7 mouse cellular contexts compared by ENCODE assay signal in the genomic region with DNA sequence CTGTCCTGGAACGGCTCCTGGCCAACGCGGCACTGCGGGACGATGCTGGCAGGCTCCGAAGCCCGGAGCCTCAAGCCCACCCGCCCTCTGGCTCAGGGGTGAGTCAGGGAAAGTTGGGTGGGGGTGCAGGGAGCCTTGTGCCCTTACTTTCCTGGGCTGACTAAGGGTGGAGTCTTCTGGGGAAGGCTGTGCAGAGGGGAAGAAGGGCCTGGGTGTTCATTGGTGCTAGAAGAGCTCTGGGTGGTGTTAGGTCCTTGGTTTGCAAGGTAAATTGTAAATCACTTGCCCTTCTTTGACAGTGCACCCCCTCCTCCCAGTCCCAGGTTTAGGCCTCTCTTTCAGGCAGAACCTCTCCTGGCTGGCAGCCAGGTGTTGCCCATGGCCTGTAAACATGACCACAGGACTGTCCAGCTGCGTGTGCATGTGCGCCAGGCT. TPM values are rescaled to one million over a fixed set of nuclear protein-coding genes. Genes with fewer than 3 reads are reported as not detected.
DNase-seq lines count a peak whose midpoint lies in the region; ATAC-seq and TF ChIP-seq lines count a peak whose summit lies in the region.

No protein-coding gene starts in this region.

- H3K27me3 ChIP-seq in E14TG2a.4 (ENCODE audit: insufficient read depth, low read length) (no peaks in the 10 kb centered on the region), Patski (no peaks in the 10 kb centered on the region)
- H3K27me3 ChIP-seq in forebrain, embryonic 15.5 days = no peaks in the 10 kb centered on the region
- no peaks in the 10 kb centered on the region for H3K27me3 ChIP-seq in kidney, embryonic 15.5 days

- H3K4me2 ChIP-seq in forebrain, embryonic 15.5 days (replicated peaks) = 0 out of 2 replicates have a peak overlapping the region, but pooled peaks have one; percentile 11
- H3K4me2 ChIP-seq in kidney, embryonic 15.5 days = peak overlapping the region; percentile 71

- peak; percentile 74 for ATAC-seq in Patski
- peak; percentile 24 for ATAC-seq in forebrain, embryonic 15.5 days (replicated peaks)
- ATAC-seq in kidney, embryonic 15.5 days (replicated peaks; ENCODE audit: low FRiP score) = peak; percentile 50

- no peak overlapping the region for H3K27ac ChIP-seq in forebrain, embryonic 15.5 days (replicated peaks)
- peak overlapping the region; percentile 66 for H3K27ac ChIP-seq in kidney, embryonic 15.5 days

- H3K4me1 ChIP-seq in E14TG2a.4 (replicated peaks; ENCODE audit: low read depth, low read length) = peaks cover 60% of the 10 kb centered on the region
- H3K4me1 ChIP-seq in forebrain, embryonic 15.5 days = peaks cover 12% of the 10 kb centered on the region
- peaks cover 29% of the 10 kb centered on the region for H3K4me1 ChIP-seq in kidney, embryonic 15.5 days

- no peak for DNase-seq in Patski (ENCODE audit: low read depth, low spot score)
- DNase-seq in lung, postnatal 10 days = peak; percentile 48
- DNase-seq in layer of hippocampus, adult 8-10 months (ENCODE audit: low spot score in 2 of 2) = no peak
- DNase-seq in cerebellum, adult 18-20 months = no peak

- TF ChIP-seq CTCF in E14TG2a.4 (conservative IDR thresholded peaks at IDR 0.05; ENCODE audit: low read length) = no peak
- TF ChIP-seq CTCF in Patski (IDR thresholded peaks at IDR 0.05) = no peak

- CTCF ChIA-PET in Patski (lab: Charles Lee) = interaction anchor here (1.9 to 2.6 kb wide), 2 partner anchors 11 to 36 kb away, joined by 7 to 14 read pairs; no protein-coding TSS in a partner anchor

- H3K36me3 ChIP-seq in E14TG2a.4 (ENCODE audit: insufficient read depth, low read length) = peaks cover 75% of the 10 kb centered on the region
- H3K36me3 ChIP-seq in forebrain, embryonic 15.5 days = peaks cover 54% of the 10 kb centered on the region
- peaks cover 79% of the 10 kb centered on the region for H3K36me3 ChIP-seq in kidney, embryonic 15.5 days

- no peak overlapping the region for H3K9ac ChIP-seq in forebrain, embryonic 15.5 days (replicated peaks)
- H3K9ac ChIP-seq in kidney, embryonic 15.5 days = peak overlapping the region; percentile 45; the same call in 1 of the 2 replicates

- peak overlapping the region; percentile 75 for H3K4me3 ChIP-seq in E14TG2a.4 (replicated peaks; ENCODE audit: low read length)
- no peak overlapping the region for H3K4me3 ChIP-seq in forebrain, embryonic 15.5 days
- peak overlapping the region; percentile 44 for H3K4me3 ChIP-seq in kidney, embryonic 15.5 days (replicated peaks)

- 40% methylated on average over 10 of the region's 10 CpGs for WGBS in forebrain, embryonic 15.5 days
- 22% methylated on average over 10 of the region's 10 CpGs for WGBS in kidney, embryonic 15.5 days

- POLR2A ChIA-PET in Patski (lab: Charles Lee) = interaction anchor here (0.5 to 3.0 kb wide), 6 partner anchors 10 to 37 kb away, joined by 3 to 12 read pairs (median 3); partner anchors contain the start of gene Tnks1bp1

- H3K9me3 ChIP-seq in E14TG2a.4 (ENCODE audit: low read length) = no peaks in the 10 kb centered on the region
- no peaks in the 10 kb centered on the region for H3K9me3 ChIP-seq in forebrain, embryonic 15.5 days
- H3K9me3 ChIP-seq in kidney, embryonic 15.5 days (replicated peaks) = no peaks in the 10 kb centered on the region

- in situ Hi-C loops in Patski (cut with MboI; ENCODE audit: low pct_unique_long_range_greater_than_20kb) = loop anchor here (10.0 kb wide), 1 partner anchor 326 kb away; the partner anchor contains the start of gene Ypel4

RNA-seq across cellular contexts. Expression of gene Tnks1bp1, which starts 13.3 kb away (rescaled TPM):
- 105 TPM for polyA plus RNA-seq in Patski (2021)
- polyA plus RNA-seq in forebrain, embryonic 15.5 days (2015; fragmentation: Nextera tagmentation; extraction: Ambion mirVana) = 22.0 and 29.2 TPM in 2 replicates
- polyA plus RNA-seq in kidney, embryonic 15.5 days (2015; fragmentation: Nextera tagmentation; extraction: Ambion mirVana) = 29.2 and 39.2 TPM in 2 replicates
- total RNA-seq in layer of hippocampus, adult 8-10 months (2022) = 100 to 1,000 TPM; 160 to 169 (median 163) TPM

RNA-seq across cellular contexts. Expression of gene P2rx3, which starts 23.9 kb away (rescaled TPM):
- polyA plus RNA-seq in Patski (2021) = 0.27 TPM
- 0.75 and 1.1 TPM in 2 replicates for polyA plus RNA-seq in forebrain, embryonic 15.5 days (2015; fragmentation: Nextera tagmentation; extraction: Ambion mirVana)
- polyA plus RNA-seq in kidney, embryonic 15.5 days (2015; fragmentation: Nextera tagmentation; extraction: Ambion mirVana) = 0.90 and 1.3 TPM in 2 replicates
- 1 to 10 TPM; 2.1 to 2.6 (median 2.3) TPM for total RNA-seq in layer of hippocampus, adult 8-10 months (2022)

RNA-seq across cellular contexts. Expression of gene Ssrp1, which starts 24.1 kb away (rescaled TPM):
- 224 TPM for polyA plus RNA-seq in Patski (2021)
- polyA plus RNA-seq in forebrain, embryonic 15.5 days (2015; fragmentation: Nextera tagmentation; extraction: Ambion mirVana) = 229 and 235 TPM in 2 replicates
- polyA plus RNA-seq in kidney, embryonic 15.5 days (2015; fragmentation: Nextera tagmentation; extraction: Ambion mirVana) = 299 and 307 TPM in 2 replicates
- total RNA-seq in layer of hippocampus, adult 8-10 months (2022) = 100 to 1,000 TPM; 111 to 137 (median 126) TPM

Comparison
In these comparisons a context has a peak if more than half of its experiments do, and no peak if none do; other contexts are left out.
1. ATAC-seq: peak in every context shown above with its lines; median percentile 74 in Patski; 50 in kidney, embryonic 15.5 days; 24 in forebrain, embryonic 15.5 days.